ENCODE assay signal across 22 mouse cellular contexts in genomic region chr2:132573280-132573679, GRCm38 (mm10). TPM values are rescaled to one million over a fixed set of nuclear protein-coding genes. Genes with fewer than 3 reads are reported as not detected.
DNase-seq lines count a peak whose midpoint lies in the region; ATAC-seq and TF ChIP-seq lines count a peak whose summit lies in the region.
"Had no signal": no experiment of that assay in that cellular context is flagged by ENCODE, and none has a peak within 500 bp of the region (broad histone marks: within the 10 kb centered on the region; RNA-seq: fewer than 3 reads in every experiment).

No protein-coding gene starts in this region.

- peaks cover 46% of the 10 kb centered on the region for H3K4me1 ChIP-seq in liver, embryonic 12.5 days
- 0 out of 2 replicates have a peak, but pooled peaks cover 13% of the 10 kb centered on the region for H3K4me1 ChIP-seq in forebrain, postnatal 0 days (ENCODE audit: insufficient read depth)

- no peaks in the 10 kb centered on the region for H3K9me3 ChIP-seq in liver, embryonic 12.5 days (replicated peaks)
- no peaks in the 10 kb centered on the region for H3K9me3 ChIP-seq in forebrain, postnatal 0 days (ENCODE audit: low read length)
- H3K9me3 ChIP-seq: embryonic facial prominence, embryonic 12.5 days; forebrain, embryonic 10.5 days; hindbrain, embryonic 10.5 days had no signal

- peak overlapping the region; percentile 65 for H3K4me2 ChIP-seq in liver, embryonic 12.5 days
- H3K4me2 ChIP-seq in forebrain, postnatal 0 days (ENCODE audit: low read depth), result no peak overlapping the region
- H3K4me2 ChIP-seq: embryonic facial prominence, embryonic 12.5 days had no signal

- no peaks in the 10 kb centered on the region for H3K27me3 ChIP-seq in liver, embryonic 12.5 days (replicated peaks)
- no peaks in the 10 kb centered on the region for H3K27me3 ChIP-seq in forebrain, postnatal 0 days (ENCODE audit: insufficient read depth, low read length)
- H3K27me3 ChIP-seq: embryonic facial prominence, embryonic 12.5 days had no signal

- intact Hi-C loops in gastrocnemius, adult 2 months (cut with DNase I), result no loop called here
- intact Hi-C loops in gastrocnemius, postnatal 36 days (cut with DNase I), result no loop called here

- no peak for DNase-seq in gastrocnemius, adult 2 months
- no peak for DNase-seq in gastrocnemius, postnatal 36 days
- DNase-seq in spleen, adult 12 weeks (ENCODE audit: low spot score), result peak; percentile 31
- no peak for DNase-seq in spleen, postnatal 14 days (ENCODE audit: low spot score in 2 of 2)
- no peak for DNase-seq in testis, postnatal 10 days (ENCODE audit: low spot score)
- no peak for DNase-seq in forebrain, postnatal 0 days
- no peak for DNase-seq in thymus, postnatal 0 days (ENCODE audit: low spot score)
- DNase-seq: adrenal gland, adult 8-10 months; cerebellum, adult 2 months; gastrocnemius, postnatal 10 days; kidney, postnatal 4 days; left cerebral cortex, postnatal 4 days; lung, adult 18-20 months; lung, postnatal 4 days; spleen, adult 18-20 months; thymus, postnatal 36 days had no signal

- H3K9ac ChIP-seq in liver, embryonic 12.5 days, result peak overlapping the region; percentile 63
- H3K9ac ChIP-seq in forebrain, postnatal 0 days, result no peak overlapping the region
- H3K9ac ChIP-seq: embryonic facial prominence, embryonic 12.5 days had no signal

- H3K27ac ChIP-seq in gastrocnemius, adult 2 months, result peak overlapping the region; percentile 53
- peak overlapping the region; percentile 89 for H3K27ac ChIP-seq in liver, embryonic 12.5 days
- no peak overlapping the region for H3K27ac ChIP-seq in forebrain, postnatal 0 days (ENCODE audit: low read depth, low read length)
- H3K27ac ChIP-seq: embryonic facial prominence, embryonic 12.5 days; forebrain, embryonic 10.5 days; hindbrain, embryonic 10.5 days; stomach, postnatal 0 days had no signal

- H3K36me3 ChIP-seq in liver, embryonic 12.5 days, result peaks cover 39% of the 10 kb centered on the region
- H3K36me3 ChIP-seq in forebrain, postnatal 0 days (ENCODE audit: insufficient read depth), result peaks cover 15% of the 10 kb centered on the region; the same call in 1 of the 2 replicates

- 39% methylated on average over 2 of the region's 2 CpGs for WGBS in liver, embryonic 12.5 days (ENCODE audit: insufficient replicate concordance)
- WGBS in forebrain, postnatal 0 days, result 89% methylated on average over 2 of the region's 2 CpGs

- TF ChIP-seq CTCF in gastrocnemius, adult 2 months (IDR thresholded peaks at IDR 0.05), result no peak
- TF ChIP-seq CTCF in forebrain, postnatal 0 days (IDR thresholded peaks at IDR 0.05; ENCODE audit: low read depth), result no peak

- ATAC-seq in liver, embryonic 12.5 days, result peak; percentile 26; the same call in 1 of the 2 replicates
- no peak for ATAC-seq in forebrain, postnatal 0 days
- ATAC-seq: midbrain, embryonic 16.5 days had no signal

- H3K4me3 ChIP-seq in gastrocnemius, adult 2 months, result no peak overlapping the region; the same call in 1 of the 2 replicates
- peak overlapping the region; percentile 37 for H3K4me3 ChIP-seq in liver, embryonic 12.5 days
- no peak overlapping the region for H3K4me3 ChIP-seq in forebrain, postnatal 0 days (ENCODE audit: low read depth, low read length)
- H3K4me3 ChIP-seq: embryonic facial prominence, embryonic 12.5 days; forebrain, embryonic 10.5 days; hindbrain, embryonic 10.5 days had no signal

RNA-seq across cellular contexts. Expression of gene Gpcpd1, which starts 14.2 kb away (rescaled TPM):
- total RNA-seq in gastrocnemius, adult 2 months (2021), result 100 to 1,000 TPM; 167 to 341 TPM
- total RNA-seq in gastrocnemius, postnatal 36 days (2021), result 100 to 1,000 TPM; 182 to 223 TPM
- 50.6 and 56.2 TPM in 2 replicates for polyA plus RNA-seq in liver, embryonic 12.5 days (2016; fragmentation: Nextera tagmentation; extraction: Ambion mirVana)
- 79.6 and 97.7 TPM in 2 replicates for total RNA-seq in forebrain, postnatal 0 days (2014; rRNA removed)
- 71.5 and 80.1 TPM in 2 replicates for polyA plus RNA-seq in forebrain, postnatal 0 days (2015; fragmentation: Nextera tagmentation; extraction: Ambion mirVana)
- polyA plus RNA-seq in thymus, postnatal 0 days (2015; fragmentation: Nextera tagmentation; extraction: Ambion mirVana), result 48.1 and 52.3 TPM in 2 replicates
